ENCODE assay signal across 15 mouse cellular contexts in genomic region chr11:98247325-98247724, GRCm38 (mm10). TPM values are rescaled to one million over a fixed set of nuclear protein-coding genes. Genes with fewer than 3 reads are reported as not detected.
DNase-seq lines count a peak whose midpoint lies in the region; ATAC-seq and TF ChIP-seq lines count a peak whose summit lies in the region.
"Had no signal": no experiment of that assay in that cellular context is flagged by ENCODE, and none has a peak within 500 bp of the region (broad histone marks: within the 10 kb centered on the region; RNA-seq: fewer than 3 reads in every experiment).

No protein-coding gene starts in this region.

- peaks cover 38% of the 10 kb centered on the region for H3K36me3 ChIP-seq in kidney, postnatal 0 days (ENCODE audit: insufficient read depth, low read length)
- H3K36me3 ChIP-seq in hindbrain, embryonic 10.5 days = peaks cover 89% of the 10 kb centered on the region

- no peak for ATAC-seq in CD4-positive, CD25-positive, alpha-beta regulatory T cell, adult 4 months
- no peak for ATAC-seq in kidney, postnatal 0 days (replicated peaks; ENCODE audit: low FRiP score, low read depth)
- ATAC-seq: intestine, embryonic 15.5 days had no signal

- H3K4me3 ChIP-seq in kidney, postnatal 0 days (replicated peaks; ENCODE audit: low read depth, low read length) = no peak overlapping the region
- no peak overlapping the region for H3K4me3 ChIP-seq in hindbrain, embryonic 10.5 days
- H3K4me3 ChIP-seq: intestine, embryonic 15.5 days; liver, embryonic 13.5 days; myocyte had no signal

- no peak overlapping the region for H3K4me2 ChIP-seq in kidney, postnatal 0 days (ENCODE audit: low read length)
- H3K4me2 ChIP-seq: intestine, embryonic 15.5 days; liver, embryonic 13.5 days had no signal

- no peaks in the 10 kb centered on the region for H3K27me3 ChIP-seq in kidney, postnatal 0 days (ENCODE audit: insufficient read depth, low read length)
- H3K27me3 ChIP-seq in hindbrain, embryonic 10.5 days (ENCODE audit: insufficient read depth, poor library complexity, severe bottlenecking) = no peaks in the 10 kb centered on the region
- H3K27me3 ChIP-seq: intestine, embryonic 15.5 days; liver, embryonic 13.5 days had no signal

- H3K9ac ChIP-seq in kidney, postnatal 0 days (ENCODE audit: low read depth, low read length) = no peak overlapping the region
- H3K9ac ChIP-seq: intestine, embryonic 15.5 days; liver, embryonic 13.5 days had no signal

- 66% methylated on average over 1 of the region's 1 CpGs for WGBS in kidney, postnatal 0 days
- WGBS in hindbrain, embryonic 10.5 days = 94% methylated on average over 1 of the region's 1 CpGs

- no peaks in the 10 kb centered on the region for H3K4me1 ChIP-seq in kidney, postnatal 0 days (replicated peaks; ENCODE audit: insufficient read depth, low read length)
- H3K4me1 ChIP-seq in hindbrain, embryonic 10.5 days (replicated peaks) = no peaks in the 10 kb centered on the region
- H3K4me1 ChIP-seq: intestine, embryonic 15.5 days had no signal

- DNase-seq in CD4-positive, CD25-positive, alpha-beta regulatory T cell, adult 2 months (ENCODE audit: low read depth, low spot score) = peak; percentile 27
- DNase-seq in kidney, postnatal 0 days (ENCODE audit: low spot score) = no peak
- no peak for DNase-seq in kidney, postnatal 25 days
- DNase-seq in retina, embryonic 14.5 days (ENCODE audit: low spot score) = peak; percentile 12
- DNase-seq in retina, postnatal 1 day = no peak
- no peak for DNase-seq in spleen, postnatal 14 days (ENCODE audit: low spot score in 2 of 2)
- DNase-seq in hindbrain, embryonic 10.5 days (ENCODE audit: low spot score) = no peak
- DNase-seq: adrenal gland, postnatal 10 days; heart, adult 18-20 months; heart, postnatal 36 days; kidney, postnatal 4 days; liver, embryonic 13.5 days had no signal

- no peaks in the 10 kb centered on the region for H3K9me3 ChIP-seq in kidney, postnatal 0 days (replicated peaks; ENCODE audit: low read length)
- H3K9me3 ChIP-seq in hindbrain, embryonic 10.5 days = no peaks in the 10 kb centered on the region
- H3K9me3 ChIP-seq: intestine, embryonic 15.5 days; liver, embryonic 13.5 days had no signal

- TF ChIP-seq CTCF in kidney, postnatal 0 days (IDR thresholded peaks at IDR 0.05; ENCODE audit: low read depth) = peak; percentile 49

- H3K27ac ChIP-seq in kidney, postnatal 0 days = no peak overlapping the region
- no peak overlapping the region for H3K27ac ChIP-seq in hindbrain, embryonic 10.5 days
- H3K27ac ChIP-seq: intestine, embryonic 15.5 days; liver, embryonic 13.5 days had no signal

RNA-seq across cellular contexts. Expression of gene Cdk12, which starts 44.5 kb away (rescaled TPM):
- polyA plus RNA-seq in CD4-positive, CD25-positive, alpha-beta regulatory T cell, adult 4 months (2017; shearing (Covaris generic)) = 10 to 100 TPM; 26.3 to 28.7 TPM
- 6.1 and 6.4 TPM in 2 replicates for polyA plus RNA-seq in kidney, postnatal 0 days (2015; fragmentation: Nextera tagmentation; extraction: Ambion mirVana)
- 10.2 and 12.6 TPM in 2 replicates for polyA plus RNA-seq in hindbrain, embryonic 10.5 days (2016; fragmentation: Nextera tagmentation; extraction: Ambion mirVana)

RNA-seq across cellular contexts. Expression of gene Med1, which starts 54.2 kb away (rescaled TPM):
- 100 to 1,000 TPM in 1 of 2 experiments, 10 to 100 TPM in 1; 97.7 to 127 TPM for polyA plus RNA-seq in CD4-positive, CD25-positive, alpha-beta regulatory T cell, adult 4 months (2017; shearing (Covaris generic))
- 47.0 and 54.7 TPM in 2 replicates for polyA plus RNA-seq in kidney, postnatal 0 days (2015; fragmentation: Nextera tagmentation; extraction: Ambion mirVana)
- 62.8 and 73.0 TPM in 2 replicates for polyA plus RNA-seq in hindbrain, embryonic 10.5 days (2016; fragmentation: Nextera tagmentation; extraction: Ambion mirVana)

Comparison
In these comparisons a context has a peak if more than half of its experiments do, and no peak if none do; other contexts are left out.
1. DNase-seq: peak in CD4-positive, CD25-positive, alpha-beta regulatory T cell, adult 2 months (single experiment) and retina, embryonic 14.5 days (single experiment); none in kidney, postnatal 0 days (single experiment), kidney, postnatal 25 days (0 of 2), retina, postnatal 1 day (single experiment), spleen, postnatal 14 days (0 of 2) and hindbrain, embryonic 10.5 days (single experiment).